In the genomic region with DNA sequence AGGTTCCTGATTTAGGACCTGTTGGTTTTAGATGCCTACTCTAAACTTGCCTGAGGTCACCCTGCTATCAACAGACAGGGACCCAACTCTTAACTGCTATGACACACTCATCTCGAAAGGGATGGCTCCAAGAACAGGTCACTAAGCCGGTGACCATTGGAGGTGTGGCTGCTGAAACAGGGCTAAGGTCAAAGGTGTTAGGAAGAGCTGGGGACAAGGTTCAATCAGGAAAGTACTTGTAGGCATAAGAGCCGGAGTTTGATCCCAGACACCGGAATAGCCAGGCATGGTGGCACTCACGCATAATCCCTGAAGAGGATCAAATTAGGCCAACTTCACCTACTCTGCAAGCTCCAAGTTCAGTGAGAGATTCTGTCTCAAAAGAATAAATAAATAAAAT, we compare ENCODE assay signal across 27 mouse cellular contexts.
DNase-seq lines count a peak whose midpoint lies in the region; ATAC-seq and TF ChIP-seq lines count a peak whose summit lies in the region.
"Had no signal": no experiment of that assay in that cellular context is flagged by ENCODE, and none has a peak within 500 bp of the region (broad histone marks: within the 10 kb centered on the region; RNA-seq: fewer than 3 reads in every experiment).

No protein-coding gene starts in this region.

- peak; percentile 12 for DNase-seq in intestine, embryonic 14.5 days (ENCODE audit: low spot score)
- DNase-seq in kidney, adult 8-10 months = peak; percentile 27 to 40
- DNase-seq in kidney, postnatal 14 days = no peak
- peak; percentile 94 for DNase-seq in liver, adult 2 months (ENCODE audit: extremely low read depth, low read depth, low spot score)
- DNase-seq in embryo, embryonic 10.5 days (ENCODE audit: low spot score) = no peak
- DNase-seq: adrenal gland, postnatal 10 days; adrenal gland, postnatal 36 days; B cell, adult 2 months; cerebellum, adult 18-20 months; cerebellum, adult 9-10 months; cerebellum, postnatal 14 days; forebrain, postnatal 0 days; gastrocnemius, adult 2 months; gastrocnemius, postnatal 14 days; heart, adult 11 months; heart, postnatal 10 days; heart, postnatal 4 days had no signal

- H3K4me2 ChIP-seq in intestine, embryonic 14.5 days (ENCODE audit: low read length) = no peak overlapping the region
- no peak overlapping the region for H3K4me2 ChIP-seq in intestine, embryonic 15.5 days (replicated peaks)
- no peak overlapping the region for H3K4me2 ChIP-seq in liver, embryonic 12.5 days
- H3K4me2 ChIP-seq: embryonic facial prominence, embryonic 12.5 days; embryonic facial prominence, embryonic 15.5 days; heart, embryonic 12.5 days; heart, embryonic 15.5 days; hindbrain, embryonic 14.5 days had no signal

- H3K27me3 ChIP-seq in intestine, embryonic 14.5 days (replicated peaks; ENCODE audit: control insufficient read depth, insufficient read depth, low read length) = no peaks in the 10 kb centered on the region
- no peaks in the 10 kb centered on the region for H3K27me3 ChIP-seq in intestine, embryonic 15.5 days (replicated peaks)
- H3K27me3 ChIP-seq in liver, adult 2 months (ENCODE audit: control insufficient read depth, insufficient read depth, low read length) = no peaks in the 10 kb centered on the region
- no peaks in the 10 kb centered on the region for H3K27me3 ChIP-seq in liver, embryonic 12.5 days (replicated peaks)
- H3K27me3 ChIP-seq: embryonic facial prominence, embryonic 12.5 days; embryonic facial prominence, embryonic 15.5 days; heart, embryonic 12.5 days; heart, embryonic 15.5 days had no signal

- 94% methylated on average over 5 of the region's 5 CpGs for WGBS in intestine, embryonic 14.5 days
- WGBS in intestine, embryonic 15.5 days = 87% methylated on average over 5 of the region's 5 CpGs
- 17% methylated on average over 5 of the region's 5 CpGs for WGBS in liver, adult 2 months
- 75% methylated on average over 5 of the region's 5 CpGs for WGBS in liver, embryonic 12.5 days (ENCODE audit: insufficient replicate concordance)

- ATAC-seq in intestine, embryonic 14.5 days (replicated peaks; ENCODE audit: low FRiP score, low TSS enrichment, low read depth) = no peak
- ATAC-seq in intestine, embryonic 15.5 days = no peak
- no peak for ATAC-seq in liver, embryonic 12.5 days
- ATAC-seq: forebrain, embryonic 14.5 days; forebrain, postnatal 0 days; Patski had no signal

- no peaks in the 10 kb centered on the region for H3K36me3 ChIP-seq in intestine, embryonic 14.5 days (ENCODE audit: control insufficient read depth, insufficient read depth, low read length)
- no peaks in the 10 kb centered on the region for H3K36me3 ChIP-seq in intestine, embryonic 15.5 days
- H3K36me3 ChIP-seq in liver, adult 2 months (ENCODE audit: control insufficient read depth, insufficient read depth, low read length) = no peaks in the 10 kb centered on the region
- H3K36me3 ChIP-seq in liver, embryonic 12.5 days = no peaks in the 10 kb centered on the region
- H3K36me3 ChIP-seq: embryonic facial prominence, embryonic 12.5 days; embryonic facial prominence, embryonic 15.5 days; G1E; heart, embryonic 12.5 days; heart, embryonic 15.5 days had no signal

- TF ChIP-seq POLR2A in liver, adult 2 months (IDR thresholded peaks at IDR 0.05; ENCODE audit: extremely low read depth, insufficient read depth, low read length) = no peak

- H3K9me3 ChIP-seq in intestine, embryonic 14.5 days (ENCODE audit: control insufficient read depth, low read length) = no peaks in the 10 kb centered on the region
- H3K9me3 ChIP-seq in intestine, embryonic 15.5 days = no peaks in the 10 kb centered on the region
- no peaks in the 10 kb centered on the region for H3K9me3 ChIP-seq in liver, embryonic 12.5 days (replicated peaks)
- H3K9me3 ChIP-seq: embryonic facial prominence, embryonic 12.5 days; embryonic facial prominence, embryonic 15.5 days; heart, embryonic 12.5 days; heart, embryonic 15.5 days had no signal

- H3K79me2 ChIP-seq in liver, adult 2 months (ENCODE audit: control insufficient read depth, insufficient read depth, low read length) = no peaks in the 10 kb centered on the region

- H3K9ac ChIP-seq in intestine, embryonic 14.5 days (ENCODE audit: low read length) = no peak overlapping the region
- H3K9ac ChIP-seq in intestine, embryonic 15.5 days = no peak overlapping the region
- H3K9ac ChIP-seq in liver, adult 2 months (ENCODE audit: low read depth, low read length) = no peak overlapping the region
- H3K9ac ChIP-seq in liver, embryonic 12.5 days = no peak overlapping the region
- H3K9ac ChIP-seq: embryonic facial prominence, embryonic 12.5 days; embryonic facial prominence, embryonic 15.5 days; forebrain, postnatal 0 days; heart, embryonic 12.5 days; heart, embryonic 15.5 days; hindbrain, embryonic 14.5 days had no signal

- no peak overlapping the region for H3K4me3 ChIP-seq in intestine, embryonic 14.5 days (ENCODE audit: low read depth, low read length)
- no peak overlapping the region for H3K4me3 ChIP-seq in intestine, embryonic 15.5 days (replicated peaks)
- no peak overlapping the region for H3K4me3 ChIP-seq in liver, adult 2 months (ENCODE audit: insufficient read depth, low read depth, low read length)
- no peak overlapping the region for H3K4me3 ChIP-seq in liver, embryonic 12.5 days
- H3K4me3 ChIP-seq: embryonic facial prominence, embryonic 12.5 days; embryonic facial prominence, embryonic 15.5 days; gastrocnemius, adult 2 months; heart, embryonic 12.5 days; heart, embryonic 15.5 days had no signal

- no peaks in the 10 kb centered on the region for H3K4me1 ChIP-seq in intestine, embryonic 14.5 days (replicated peaks; ENCODE audit: control insufficient read depth, insufficient read depth, low read length)
- no peaks in the 10 kb centered on the region for H3K4me1 ChIP-seq in intestine, embryonic 15.5 days (replicated peaks)
- H3K4me1 ChIP-seq in liver, adult 2 months (ENCODE audit: control insufficient read depth, insufficient read depth, low read length) = peaks cover 5% of the 10 kb centered on the region; the same call in 1 of the 2 replicates
- H3K4me1 ChIP-seq in liver, embryonic 12.5 days = no peaks in the 10 kb centered on the region
- H3K4me1 ChIP-seq: embryonic facial prominence, embryonic 12.5 days; embryonic facial prominence, embryonic 15.5 days; heart, embryonic 12.5 days; heart, embryonic 15.5 days had no signal

- no peak overlapping the region for H3K27ac ChIP-seq in intestine, embryonic 14.5 days (ENCODE audit: low read depth)
- no peak overlapping the region for H3K27ac ChIP-seq in intestine, embryonic 15.5 days
- H3K27ac ChIP-seq in liver, adult 2 months (replicated peaks; ENCODE audit: insufficient read depth, low read depth, low read length) = peak overlapping the region; percentile 45
- no peak overlapping the region for H3K27ac ChIP-seq in liver, embryonic 12.5 days
- H3K27ac ChIP-seq: embryonic facial prominence, embryonic 12.5 days; embryonic facial prominence, embryonic 15.5 days; gastrocnemius, adult 2 months; heart, embryonic 15.5 days; hindbrain, embryonic 14.5 days had no signal

- no peak for TF ChIP-seq CTCF in liver, adult 2 months (IDR thresholded peaks at IDR 0.05; ENCODE audit: low read depth, low read length)

Comparison
In these comparisons a context has a peak if more than half of its experiments do, and no peak if none do; other contexts are left out.
1. DNase-seq: peak in intestine, embryonic 14.5 days (single experiment), kidney, adult 8-10 months (2 of 2) and liver, adult 2 months (single experiment); none in kidney, postnatal 14 days (single experiment) and embryo, embryonic 10.5 days (single experiment).